Mouse (Mus musculus) heart, adult 18-20 months (tissue): ENCODE measurements around the gene Lrrc4c. TPM values are rescaled to one million over a fixed set of nuclear protein-coding genes. Genes with fewer than 3 reads are reported as not detected.

Experiments
- DNase-seq, 2 experiments: peaks; one replicate each; pipeline ENCODE4 v3.0.0; 2021 to 2022; ENCODE audit warnings: mixed read lengths in 1 of 2
- total RNA-seq, 2 experiments: library from RNA; stranded (reverse); gene quantifications; 2 replicates each; pipeline ENCODE4 v1.2.3; 2021

Gene Lrrc4c
- total RNA-seq, 2 experiments from 2014 or later = 0.12 to 0.28 TPM

- DNase-seq = no peak
Observed at GRCm38 (mm10) chr2:97284986-97285385, 967.0 kb downstream of the Lrrc4c start.

GRCm38 (mm10) chr2:97294216-97294615, 976.2 kb downstream of the Lrrc4c start:
- no peak for DNase-seq

GRCm38 (mm10) chr2:97299704-97300103, 981.7 kb downstream of the Lrrc4c start:
- DNase-seq = peak; percentile 12 to 28

GRCm38 (mm10) chr2:97318008-97318407, 1000.0 kb downstream of the Lrrc4c start:
- DNase-seq = no peak

GRCm38 (mm10) chr2:97318536-97318935, 1000.6 kb downstream of the Lrrc4c start:
- DNase-seq = no peak

- no peak for DNase-seq
Observed at GRCm38 (mm10) chr2:97332084-97332682, 1014.2 kb downstream of the Lrrc4c start.

GRCm38 (mm10) chr2:97339627-97340026, 1021.7 kb downstream of the Lrrc4c start:
- no peak for DNase-seq

- DNase-seq = no peak
Observed at GRCm38 (mm10) chr2:97361235-97361634, 1043.3 kb downstream of the Lrrc4c start.

GRCm38 (mm10) chr2:97369978-97370377, 1052.0 kb downstream of the Lrrc4c start:
- no peak for DNase-seq

GRCm38 (mm10) chr2:97391437-97391836, 1073.5 kb downstream of the Lrrc4c start:
- DNase-seq = no peak

GRCm38 (mm10) chr2:97391876-97392275, 1073.9 kb downstream of the Lrrc4c start:
- DNase-seq = no peak

- DNase-seq = no peak
Observed at GRCm38 (mm10) chr2:97413066-97413465, 1095.1 kb downstream of the Lrrc4c start.

- DNase-seq = no peak
Observed at GRCm38 (mm10) chr2:97414416-97415362, 1096.7 kb downstream of the Lrrc4c start.

GRCm38 (mm10) chr2:97434140-97434539, 1116.2 kb downstream of the Lrrc4c start:
- DNase-seq = no peak

- no peak for DNase-seq
Observed at GRCm38 (mm10) chr2:97435616-97436015, 1117.6 kb downstream of the Lrrc4c start.

- no peak for DNase-seq
Observed at GRCm38 (mm10) chr2:97437767-97438166, 1119.8 kb downstream of the Lrrc4c start.

GRCm38 (mm10) chr2:97463573-97463972, 1145.6 kb downstream of the Lrrc4c start:
- no peak for DNase-seq

GRCm38 (mm10) chr2:97466243-97466793, 1148.3 kb downstream of the Lrrc4c start:
- peak; percentile 60 to 83 for DNase-seq

GRCm38 (mm10) chr2:97467031-97467549, 1149.1 kb downstream of the Lrrc4c start:
- peak in 1 of 2 experiments; percentile 2 for DNase-seq

- DNase-seq = no peak
Observed at GRCm38 (mm10) chr2:97467664-97468063, 1149.7 kb downstream of the Lrrc4c start.

- DNase-seq = no peak
Observed at GRCm38 (mm10) chr2:97468372-97468771, 1150.4 kb downstream of the Lrrc4c start.

GRCm38 (mm10) chr2:97469396-97469795, 1151.4 kb downstream of the Lrrc4c start:
- DNase-seq = no peak
